In the genomic region with DNA sequence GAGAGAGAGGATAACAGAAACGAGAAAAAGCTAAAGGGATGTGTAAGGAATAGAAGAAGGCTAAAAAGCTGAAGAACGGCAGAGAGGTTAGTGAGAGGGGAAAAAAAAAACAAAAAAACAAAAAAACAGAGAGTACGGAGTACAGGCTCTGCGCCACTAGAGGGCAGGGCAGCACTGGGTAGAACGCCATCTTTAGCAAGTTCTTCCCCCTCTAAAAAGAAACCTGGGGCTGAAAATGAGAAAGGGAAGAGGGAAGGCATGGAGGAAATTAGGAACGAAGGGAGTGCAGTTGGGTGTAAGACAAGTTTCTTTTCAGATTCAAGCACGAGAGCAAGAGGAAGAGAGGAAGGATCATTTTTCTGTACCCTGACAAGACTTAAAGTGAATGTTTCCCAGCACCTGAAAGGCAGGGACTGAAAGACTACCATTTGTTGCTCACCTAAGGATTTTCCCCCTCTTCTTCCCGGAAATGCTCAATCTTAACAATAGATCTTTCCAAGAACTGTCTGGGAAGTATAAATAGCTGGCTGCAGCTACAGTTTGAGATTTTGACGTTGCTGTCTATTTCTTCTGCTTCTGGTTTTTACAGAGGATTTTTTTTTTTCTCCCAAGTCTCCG, we compare ENCODE assay signal across 9 mouse cellular contexts.
DNase-seq lines count a peak whose midpoint lies in the region; ATAC-seq and TF ChIP-seq lines count a peak whose summit lies in the region.
"Had no signal": no experiment of that assay in that cellular context is flagged by ENCODE, and none has a peak within 500 bp of the region (broad histone marks: within the 10 kb centered on the region; RNA-seq: fewer than 3 reads in every experiment).

No protein-coding gene starts in this region.

- TF ChIP-seq CTCF in liver, adult 2 months (IDR thresholded peaks at IDR 0.05; ENCODE audit: low read depth, low read length): peak; percentile 83
- TF ChIP-seq CTCF in testis, adult 2 months (IDR thresholded peaks at IDR 0.05; ENCODE audit: control insufficient read depth, insufficient read depth, insufficient replicate concordance, low read depth, low read length): peak; percentile 68; the same call in 1 of the 2 replicates

- H3K27me3 ChIP-seq in heart, embryonic 11.5 days (ENCODE audit: control insufficient read depth, insufficient read depth, low read length): no peaks in the 10 kb centered on the region
- no peaks in the 10 kb centered on the region for H3K27me3 ChIP-seq in kidney, embryonic 16.5 days (ENCODE audit: insufficient read depth, low read length)
- no peaks in the 10 kb centered on the region for H3K27me3 ChIP-seq in liver, adult 2 months (ENCODE audit: control insufficient read depth, insufficient read depth, low read length)
- no peaks in the 10 kb centered on the region for H3K27me3 ChIP-seq in testis, adult 2 months (ENCODE audit: control insufficient read depth, insufficient read depth, low read length)

- ATAC-seq in heart, embryonic 11.5 days (replicated peaks; ENCODE audit: insufficient number of reproducible peaks, low FRiP score, low TSS enrichment): no peak
- ATAC-seq in kidney, embryonic 16.5 days (ENCODE audit: low FRiP score, low TSS enrichment): no peak

- peak overlapping the region; percentile 34; the same call in 1 of the 2 replicates for H3K4me2 ChIP-seq in heart, embryonic 11.5 days
- peak overlapping the region; percentile 54 for H3K4me2 ChIP-seq in kidney, embryonic 16.5 days (replicated peaks; ENCODE audit: low read depth, low read length)

- no peak for TF ChIP-seq POLR2A in liver, adult 2 months (IDR thresholded peaks at IDR 0.05; ENCODE audit: extremely low read depth, insufficient read depth, low read length)
- TF ChIP-seq POLR2A in testis, adult 2 months (IDR thresholded peaks at IDR 0.05; ENCODE audit: control insufficient read depth, low read depth, low read length): no peak

- WGBS in heart, embryonic 11.5 days (ENCODE audit: insufficient replicate concordance): 17% methylated on average over 10 of the region's 10 CpGs
- whole genome bisulfite sequencing in kidney, embryonic 16.5 days: 6% methylated on average over 10 of the region's 10 CpGs
- 18% methylated on average over 10 of the region's 10 CpGs for WGBS in liver, adult 2 months

- H3K4me3 ChIP-seq in heart, embryonic 11.5 days (ENCODE audit: low read depth, low read length): no peak overlapping the region
- H3K4me3 ChIP-seq in kidney, embryonic 16.5 days (ENCODE audit: low read length): peak overlapping the region; percentile 28
- no peak overlapping the region for H3K4me3 ChIP-seq in liver, adult 2 months (ENCODE audit: insufficient read depth, low read depth, low read length)
- H3K4me3 ChIP-seq in testis, adult 2 months (ENCODE audit: control insufficient read depth, low read depth, low read length): peak overlapping the region; percentile 60; the same call in 1 of the 2 replicates

- no peaks in the 10 kb centered on the region for H3K4me1 ChIP-seq in heart, embryonic 11.5 days (ENCODE audit: control insufficient read depth, insufficient read depth, low read length)
- no peaks in the 10 kb centered on the region for H3K4me1 ChIP-seq in kidney, embryonic 16.5 days (ENCODE audit: insufficient read depth, low read length)
- H3K4me1 ChIP-seq in liver, adult 2 months (ENCODE audit: control insufficient read depth, insufficient read depth, low read length): peaks cover 2% of the 10 kb centered on the region; the same call in 1 of the 2 replicates
- H3K4me1 ChIP-seq in testis, adult 2 months (ENCODE audit: control insufficient read depth, insufficient read depth, low read length): no peaks in the 10 kb centered on the region

- DNase-seq in A20 (ENCODE audit: low read depth, low spot score): peak; percentile 76
- peak; percentile 65 for DNase-seq in adrenal gland, adult 2 months
- DNase-seq in embryo, embryonic 11.5 days (ENCODE audit: low read depth, low spot score): peak; percentile 56
- DNase-seq in liver, adult 2 months (ENCODE audit: extremely low read depth, low read depth, low spot score): peak; percentile 25
- peak; percentile 60 for DNase-seq in neural tube, embryonic 10.5 days (ENCODE audit: extremely low spot score, low spot score)

- H3K9me3 ChIP-seq in heart, embryonic 11.5 days (replicated peaks; ENCODE audit: control insufficient read depth, low read length): no peaks in the 10 kb centered on the region
- peaks cover 5% of the 10 kb centered on the region; the same call in 1 of the 2 replicates for H3K9me3 ChIP-seq in kidney, embryonic 16.5 days (ENCODE audit: low read length)

- no peaks in the 10 kb centered on the region for H3K36me3 ChIP-seq in heart, embryonic 11.5 days (ENCODE audit: control insufficient read depth, insufficient read depth, low read length)
- H3K36me3 ChIP-seq in kidney, embryonic 16.5 days (ENCODE audit: insufficient read depth, low read length): no peaks in the 10 kb centered on the region
- H3K36me3 ChIP-seq in liver, adult 2 months (ENCODE audit: control insufficient read depth, insufficient read depth, low read length): no peaks in the 10 kb centered on the region
- H3K36me3 ChIP-seq in testis, adult 2 months (ENCODE audit: control insufficient read depth, insufficient read depth, low read length): no peaks in the 10 kb centered on the region

- no peak overlapping the region for H3K9ac ChIP-seq in heart, embryonic 11.5 days (ENCODE audit: low read depth, low read length)
- peak overlapping the region; percentile 46 for H3K9ac ChIP-seq in kidney, embryonic 16.5 days (replicated peaks; ENCODE audit: low read length)
- H3K9ac ChIP-seq in liver, adult 2 months (ENCODE audit: low read depth, low read length): no peak overlapping the region

- no peaks in the 10 kb centered on the region for H3K79me2 ChIP-seq in liver, adult 2 months (ENCODE audit: control insufficient read depth, insufficient read depth, low read length)

- no peak overlapping the region for H3K27ac ChIP-seq in heart, embryonic 11.5 days (ENCODE audit: low read depth, low read length)
- H3K27ac ChIP-seq in kidney, embryonic 16.5 days (ENCODE audit: low read length): no peak overlapping the region
- H3K27ac ChIP-seq in liver, adult 2 months (replicated peaks; ENCODE audit: insufficient read depth, low read depth, low read length): no peak overlapping the region
- H3K27ac ChIP-seq in testis, adult 2 months (ENCODE audit: control insufficient read depth, insufficient read depth, low read depth, low read length): no peak overlapping the region
- H3K27ac ChIP-seq: macrophage had no signal

Comparison
In these comparisons a context has a peak if more than half of its experiments do, and no peak if none do; other contexts are left out.
1. DNase-seq: peak in every context shown above with its lines; median percentile 76 in A20; 65 in adrenal gland, adult 2 months; 60 in neural tube, embryonic 10.5 days; 56 in embryo, embryonic 11.5 days; 25 in liver, adult 2 months.
2. H3K4me3 ChIP-seq: peak in kidney, embryonic 16.5 days (single experiment) and testis, adult 2 months (single experiment); none in heart, embryonic 11.5 days (single experiment) and liver, adult 2 months (single experiment).